Mouse (Mus musculus) olfactory bulb, adult 2 months (tissue): ENCODE results near the gene Aplnr.

ENCODE experiments used
- CTCF ChIP-seq: fragments of 200-500 bp; IDR thresholded peaks from 2 replicates; pipeline ENCODE4 v1.5.1; 2012; ENCODE audit warnings: low read depth, mild to moderate bottlenecking, low read length, moderate library complexity; ENCODE audit not compliant: insufficient read depth
- POLR2A ChIP-seq: fragments of 200-500 bp; IDR thresholded peaks from 2 replicates; pipeline ENCODE4 v1.6.1; 2012; ENCODE audit warnings: mild to moderate bottlenecking, low read depth, low read length, moderate library complexity; ENCODE audit not compliant: insufficient read depth

DNA sequence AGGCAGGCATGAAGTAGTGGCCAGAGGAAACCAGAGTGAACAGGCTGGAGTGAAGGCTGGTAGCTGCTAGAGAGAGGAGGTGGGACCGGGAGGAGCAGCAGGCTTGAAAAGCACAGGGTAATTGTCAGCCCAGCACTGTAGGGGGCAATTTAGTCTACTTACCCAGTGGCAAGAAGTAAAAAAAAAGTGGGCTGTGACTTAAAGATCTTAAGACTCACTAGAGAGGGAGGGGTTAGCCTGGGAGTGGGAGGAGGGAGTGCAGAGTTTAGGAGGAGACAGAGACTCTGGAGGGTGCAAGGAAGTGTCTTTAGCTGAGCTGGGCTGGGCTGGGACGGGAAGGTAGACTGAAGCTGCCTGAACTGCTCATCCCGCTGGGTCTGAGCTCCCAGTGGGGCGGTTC is at the start of gene Aplnr:
- TF ChIP-seq CTCF (no peak), POLR2A (no peak)
